Mouse (Mus musculus): ENCODE measurements around the gene Slc41a1.

The Slc41a1 gene

DNA sequence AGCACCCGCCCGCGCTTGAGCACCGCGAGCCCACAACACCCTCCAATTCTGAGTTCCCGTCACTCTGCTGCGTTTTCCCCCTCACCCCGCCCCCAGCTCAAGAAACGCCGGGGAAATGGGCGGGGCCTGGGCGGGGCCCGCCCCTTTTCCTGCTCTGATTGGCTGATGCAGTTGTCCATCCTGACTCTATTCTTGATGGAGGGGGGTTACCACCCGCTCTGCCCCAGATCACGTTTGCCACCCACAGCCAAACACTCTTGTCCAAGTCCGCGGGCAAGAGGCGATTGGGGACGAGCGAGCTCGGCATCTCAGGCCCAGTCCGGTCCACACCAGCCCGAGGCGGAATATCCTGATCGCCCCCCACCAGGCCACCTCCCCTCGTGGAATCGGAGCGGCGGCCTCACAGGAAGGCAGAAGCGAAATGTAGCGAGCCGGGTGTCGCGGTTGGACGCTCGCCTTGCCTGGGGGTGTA is 530 bp downstream of the Slc41a1 start:
- peak; percentile 92 to 95 for DNase-seq (ENCODE audit: low spot score in 2 of 2)

DNA sequence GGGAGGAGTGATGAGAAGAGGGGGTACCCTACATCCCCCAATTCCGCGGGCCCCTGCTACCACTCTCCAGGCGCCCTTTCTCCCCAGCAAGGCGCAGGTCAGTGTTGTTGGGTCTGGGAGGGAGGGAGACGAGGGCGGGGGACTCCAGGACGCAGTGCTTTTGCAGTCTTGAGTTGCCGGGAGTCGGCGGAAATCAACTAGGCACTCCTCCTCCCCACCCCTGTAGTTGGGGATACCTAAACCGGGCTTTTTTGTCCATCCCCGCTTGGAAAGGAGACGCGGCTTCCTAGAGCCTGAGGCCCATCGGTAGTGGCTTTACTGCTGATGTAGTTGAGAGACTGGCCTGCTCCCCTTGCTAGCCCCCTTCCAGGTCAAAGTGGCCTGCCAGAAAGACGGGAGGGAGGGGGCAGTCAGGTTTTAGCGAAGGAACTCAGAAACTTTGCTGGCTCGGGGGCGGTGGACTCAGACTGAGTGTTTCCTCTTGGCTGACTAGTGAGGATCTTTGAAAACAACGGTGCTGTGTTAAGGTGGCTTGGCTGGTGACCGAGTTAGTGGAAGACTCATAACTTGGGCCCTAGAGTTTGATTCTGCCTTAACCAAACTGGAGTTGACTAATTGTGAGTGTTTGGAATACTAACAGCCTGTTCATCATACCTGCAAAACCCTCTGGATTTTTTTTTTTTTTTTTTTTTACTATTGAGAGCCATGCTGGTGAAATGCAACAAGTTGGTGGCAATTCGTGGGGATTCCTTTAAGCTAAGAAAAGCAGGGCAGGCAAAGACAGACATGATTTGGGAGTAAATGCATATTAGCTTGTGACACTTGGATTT is 1.2 kb downstream of the Slc41a1 start:
- DNase-seq (ENCODE audit: low spot score in 2 of 2), result peak in 1 of 2 experiments; percentile 29

DNA sequence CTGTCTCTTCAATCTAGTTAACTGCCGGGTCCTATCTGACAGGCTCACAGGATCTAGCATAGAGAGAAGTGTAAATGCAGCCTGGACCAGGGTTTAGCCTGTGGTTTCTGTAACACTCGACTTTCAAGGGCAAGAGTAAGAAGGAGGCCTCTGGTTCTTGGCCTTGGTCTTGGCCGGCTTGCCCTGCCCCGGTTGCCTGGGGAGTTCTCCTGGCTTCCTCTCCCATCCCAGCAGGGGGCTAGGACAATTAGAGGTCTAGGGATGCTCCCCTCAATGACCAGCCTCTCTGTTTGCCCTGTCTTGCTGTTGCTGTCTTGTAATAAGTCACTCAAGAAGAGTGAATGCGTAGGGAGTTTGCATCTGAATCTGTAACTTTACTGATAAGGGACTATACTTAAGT is 2.0 kb downstream of the Slc41a1 start:
- no peak for DNase-seq (ENCODE audit: low spot score in 2 of 2)

DNA sequence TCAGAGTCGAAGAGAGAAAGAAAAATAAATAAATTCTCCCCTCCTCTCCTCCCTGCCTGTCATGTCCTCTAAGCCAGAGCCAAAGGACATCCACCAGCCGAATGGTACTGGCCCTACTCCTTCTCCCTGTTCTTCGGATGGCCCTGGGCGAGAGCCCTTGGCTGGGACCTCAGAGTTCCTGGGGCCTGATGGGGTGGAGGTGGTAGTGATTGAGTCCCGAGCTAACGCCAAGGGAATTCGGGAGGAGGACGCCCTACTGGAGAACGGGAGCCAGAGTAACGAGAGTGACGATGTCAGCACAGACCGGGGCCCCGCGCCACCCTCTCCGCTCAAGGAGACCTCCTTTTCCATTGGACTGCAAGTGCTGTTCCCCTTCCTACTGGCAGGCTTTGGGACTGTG is 3.3 kb downstream of the Slc41a1 start:
- no peak for DNase-seq (ENCODE audit: low spot score in 2 of 2)

DNA sequence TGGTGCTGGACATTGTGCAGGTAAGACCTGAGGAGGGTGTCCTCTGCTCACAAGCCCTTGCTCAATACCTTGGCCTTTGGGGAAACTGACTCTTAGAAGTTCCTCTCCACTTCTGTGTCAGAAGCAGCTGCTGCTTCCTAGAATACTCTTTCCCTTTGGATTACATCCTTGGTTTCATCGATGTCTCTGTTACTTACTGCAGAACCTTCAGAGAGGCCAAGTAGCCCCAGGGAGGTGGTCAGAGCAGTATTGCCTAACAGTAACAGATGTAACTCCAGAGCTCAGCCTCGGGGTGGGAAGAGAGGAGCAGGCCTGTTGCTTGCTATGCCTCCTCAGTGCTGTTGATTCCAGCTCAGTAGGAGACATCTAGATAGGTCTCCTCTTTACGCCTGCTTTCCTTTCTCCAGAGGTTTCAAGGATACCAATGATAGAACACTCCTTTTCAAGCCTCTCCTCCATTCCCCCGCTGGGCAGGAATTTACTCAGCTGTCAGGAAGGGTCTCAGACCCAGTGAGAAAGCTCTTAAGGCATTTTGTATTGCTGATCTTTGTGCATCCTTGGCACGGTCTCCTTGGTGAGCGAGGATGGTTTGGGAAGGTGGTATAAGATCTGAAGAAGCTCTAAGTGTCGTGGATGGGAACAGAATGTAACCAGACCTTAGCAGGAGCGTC is 3.8 kb downstream of the Slc41a1 start:
- DNase-seq (ENCODE audit: low spot score in 2 of 2), result no peak

DNA sequence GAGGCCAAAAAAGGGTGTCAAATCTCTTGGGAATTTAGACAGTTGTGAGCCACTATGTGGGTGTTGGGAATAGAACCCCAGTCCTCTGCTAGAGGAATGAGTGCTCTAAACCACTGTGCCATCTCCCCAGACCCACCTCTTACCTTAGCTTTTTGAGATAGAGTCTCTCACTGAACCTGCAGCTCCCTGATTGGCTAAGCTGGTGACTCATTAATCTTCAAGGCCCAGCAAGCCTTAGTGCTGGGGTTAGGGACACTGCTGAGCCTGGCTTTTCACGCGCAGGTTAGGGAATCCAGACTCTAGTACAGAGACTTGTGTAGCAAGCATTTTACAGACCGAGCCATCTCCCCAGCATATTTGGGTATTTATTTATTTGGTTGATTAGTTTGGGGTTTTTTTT is 9.7 kb downstream of the Slc41a1 start:
- DNase-seq (ENCODE audit: low spot score in 2 of 2), result no peak

DNA sequence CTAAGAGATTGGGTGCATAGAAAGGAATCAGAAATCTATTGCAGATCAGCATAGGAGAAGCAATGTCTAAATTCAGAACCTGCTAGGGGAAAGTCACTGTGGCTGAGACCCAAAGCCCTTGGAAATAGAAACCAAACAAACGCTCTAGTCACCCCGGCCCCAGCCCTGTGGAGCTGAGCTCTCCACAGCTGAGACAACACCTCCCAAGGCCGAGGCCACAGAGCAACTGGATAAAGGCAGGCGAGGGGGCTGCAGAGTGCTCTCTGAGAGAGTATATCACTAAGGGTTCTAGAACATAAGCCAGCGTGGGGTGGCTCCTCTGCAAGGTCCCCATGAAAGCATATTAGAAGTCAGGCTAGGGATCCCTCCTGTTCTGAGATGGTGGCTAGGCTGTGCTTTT is 11.2 kb downstream of the Slc41a1 start:
- DNase-seq (ENCODE audit: low spot score in 2 of 2), result no peak

DNA sequence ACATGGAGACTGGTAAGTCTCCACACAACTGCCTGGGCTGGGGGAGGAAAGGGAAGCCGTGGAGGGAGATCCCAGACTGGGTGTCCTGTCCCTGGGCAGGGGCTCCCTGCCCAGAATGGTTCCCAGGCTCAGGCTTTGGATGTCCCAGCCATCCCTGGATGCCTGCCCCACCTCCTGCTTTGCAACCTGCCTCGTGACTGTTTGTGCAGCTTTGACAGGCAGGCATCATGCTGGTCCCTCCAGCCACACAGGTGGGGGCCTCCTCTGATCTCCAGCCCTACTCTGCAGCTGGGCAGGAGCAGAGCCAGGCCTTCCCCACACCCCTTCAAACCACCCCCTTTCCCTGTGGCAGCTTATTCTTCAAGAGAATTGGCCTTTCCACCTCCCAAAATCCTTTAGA is 12.0 kb downstream of the Slc41a1 start:
- no peak for DNase-seq (ENCODE audit: low spot score in 2 of 2)

DNA sequence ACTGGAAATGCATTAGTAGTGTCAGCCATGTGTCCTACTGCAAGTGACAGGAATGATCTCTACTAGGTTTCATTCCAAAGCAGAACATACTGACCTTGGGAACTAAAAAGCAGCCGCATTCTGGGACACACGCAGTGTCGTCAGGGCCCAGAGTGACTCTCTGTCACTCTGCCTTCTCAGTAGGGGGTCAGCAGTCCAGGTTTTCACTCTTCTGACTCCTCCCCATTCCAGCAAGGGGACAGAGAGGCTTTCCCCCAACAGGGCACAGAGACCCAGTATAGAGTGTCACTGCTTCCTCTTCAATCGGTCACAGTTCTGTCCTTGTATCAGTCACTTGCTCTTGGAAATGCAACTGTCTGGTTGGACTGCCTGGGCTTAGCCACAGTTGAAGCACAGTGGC is 14.9 kb downstream of the Slc41a1 start:
- DNase-seq (ENCODE audit: low spot score in 2 of 2), result no peak

DNA sequence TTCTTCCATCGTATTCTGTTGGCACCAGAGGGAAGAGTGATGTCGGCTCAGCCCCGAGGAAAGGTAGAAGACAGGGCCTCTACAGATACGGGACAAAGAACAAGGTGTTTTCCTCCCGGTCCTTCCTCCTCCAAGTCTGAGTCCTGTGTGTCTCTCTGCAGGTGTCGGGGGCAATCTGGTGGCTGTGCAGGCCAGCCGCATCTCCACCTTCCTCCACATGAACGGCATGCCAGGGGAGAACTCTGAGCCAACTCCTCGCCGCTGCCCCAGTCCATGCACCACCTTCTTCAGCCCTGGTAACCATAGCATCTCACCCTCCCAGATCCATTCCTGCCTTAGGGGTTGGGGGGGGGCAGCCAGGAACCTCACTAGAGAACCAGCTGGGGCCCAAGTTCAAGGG is 16.5 kb downstream of the Slc41a1 start:
- no peak for DNase-seq (ENCODE audit: low spot score in 2 of 2)

DNA sequence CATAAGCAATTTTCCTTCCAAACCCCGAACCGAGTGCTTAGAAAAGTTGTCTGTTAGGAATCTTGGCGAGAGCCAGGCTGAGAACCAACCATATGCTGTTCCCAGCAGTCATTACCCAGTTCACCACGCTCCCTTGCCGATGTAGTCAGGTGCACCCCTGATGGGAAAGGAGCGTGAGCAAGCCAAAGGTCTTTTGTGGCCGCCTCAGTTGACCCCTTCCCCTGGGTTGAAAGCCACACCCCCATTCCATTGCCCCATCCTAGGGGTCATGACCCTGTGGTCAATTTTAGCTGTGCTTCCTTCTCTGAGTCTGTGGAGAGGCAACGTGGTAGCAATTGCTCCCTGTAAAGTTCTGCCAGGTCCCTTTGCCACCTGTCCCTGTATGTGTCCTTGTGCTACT is 17.6 kb downstream of the Slc41a1 start:
- no peak for DNase-seq (ENCODE audit: low spot score in 2 of 2)

DNA sequence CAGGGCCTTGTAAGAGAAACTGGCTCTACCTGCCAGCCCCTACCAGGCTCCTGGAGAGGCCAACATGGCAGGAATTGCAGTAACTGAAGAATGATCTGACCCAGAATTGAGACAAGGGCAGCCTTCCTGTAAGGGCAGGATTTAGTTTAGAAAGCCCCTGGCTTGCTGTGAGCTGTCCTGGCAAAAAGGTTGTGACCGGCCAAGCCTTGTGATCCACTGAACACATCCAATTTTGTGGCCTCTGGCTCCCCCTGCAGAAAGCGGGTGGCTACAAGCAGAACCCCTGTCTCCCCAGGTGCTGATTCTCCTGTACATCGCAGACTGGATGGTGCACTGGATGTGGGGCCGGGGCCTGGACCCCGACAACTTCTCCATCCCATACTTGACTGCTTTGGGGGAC is 19.0 kb downstream of the Slc41a1 start:
- DNase-seq (ENCODE audit: low spot score in 2 of 2), result peak in 1 of 2 experiments; percentile 49

DNA sequence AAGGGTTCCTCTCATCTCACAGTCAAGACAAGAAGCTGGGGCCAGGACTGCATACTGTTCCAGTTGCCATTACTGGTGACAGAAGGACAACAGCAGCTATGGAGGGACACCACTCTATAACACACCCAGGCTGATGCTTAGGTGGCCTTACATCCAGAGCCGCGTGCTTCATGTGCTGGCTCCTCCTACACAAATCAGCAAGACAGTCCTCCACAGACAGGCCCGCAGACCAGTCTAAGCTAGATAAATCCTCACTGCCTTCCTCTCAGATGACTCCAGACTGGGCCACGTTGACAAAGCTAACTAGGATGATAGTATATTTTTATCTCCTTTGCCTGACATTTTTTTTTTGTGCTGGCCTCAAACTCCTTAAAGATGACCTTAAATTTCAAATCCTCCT is 34.5 kb downstream of the Slc41a1 start:
- no peak for DNase-seq (ENCODE audit: low spot score in 2 of 2)

DNA sequence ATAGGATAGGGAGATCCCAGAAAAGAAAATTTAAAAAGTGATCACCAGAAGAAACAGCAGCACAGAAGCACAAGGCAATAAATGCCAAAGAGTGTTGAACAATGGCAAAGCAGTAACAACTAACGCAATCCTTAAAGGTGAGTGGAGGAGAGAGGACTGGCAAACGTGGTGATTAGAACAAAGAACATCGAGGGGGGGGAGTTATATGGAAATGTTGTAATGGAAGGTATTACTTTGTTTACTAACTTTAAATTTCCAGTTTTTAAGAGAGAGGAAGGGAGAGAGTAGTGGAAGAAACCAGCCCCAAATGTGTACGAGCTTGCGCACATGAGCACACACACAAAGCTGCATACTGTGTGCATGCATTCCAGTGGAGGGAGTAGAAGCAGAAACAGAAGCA is 38.3 kb downstream of the Slc41a1 start:
- no peak for DNase-seq (ENCODE audit: low spot score in 2 of 2)

DNA sequence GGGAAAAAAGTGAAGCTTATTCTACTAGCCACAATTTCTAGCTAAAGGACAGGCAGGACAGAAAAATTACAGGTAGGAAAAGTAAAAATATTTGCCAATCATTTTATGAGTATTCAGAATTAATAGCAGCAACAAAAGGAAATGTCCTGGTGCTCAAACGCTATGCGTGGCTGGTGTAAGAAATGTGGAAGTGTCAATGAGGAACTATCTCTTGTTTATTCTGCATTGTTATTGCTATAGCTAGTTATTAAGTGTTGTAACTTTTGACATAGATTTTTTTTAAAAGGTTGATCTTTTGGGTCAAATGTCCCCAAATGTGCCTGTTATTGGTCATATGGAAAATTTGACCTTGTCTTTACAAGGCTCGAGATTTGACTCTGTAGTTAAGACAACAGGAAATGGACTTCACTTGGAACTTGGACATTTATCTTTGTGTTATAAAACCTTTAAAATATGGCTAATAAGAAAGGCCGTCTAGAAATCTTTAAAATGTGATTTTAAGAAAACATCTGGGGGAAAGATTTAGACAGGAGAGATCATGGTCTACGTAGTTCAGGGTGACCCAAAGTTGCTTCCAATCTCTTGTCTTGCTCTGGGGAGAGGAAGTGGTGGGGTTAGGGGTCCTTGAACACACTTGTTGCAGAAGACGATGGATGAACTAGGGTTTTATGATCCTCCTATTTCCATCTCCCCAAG is 39.2 kb downstream of the Slc41a1 start:
- DNase-seq (ENCODE audit: low spot score in 2 of 2), result no peak

DNA sequence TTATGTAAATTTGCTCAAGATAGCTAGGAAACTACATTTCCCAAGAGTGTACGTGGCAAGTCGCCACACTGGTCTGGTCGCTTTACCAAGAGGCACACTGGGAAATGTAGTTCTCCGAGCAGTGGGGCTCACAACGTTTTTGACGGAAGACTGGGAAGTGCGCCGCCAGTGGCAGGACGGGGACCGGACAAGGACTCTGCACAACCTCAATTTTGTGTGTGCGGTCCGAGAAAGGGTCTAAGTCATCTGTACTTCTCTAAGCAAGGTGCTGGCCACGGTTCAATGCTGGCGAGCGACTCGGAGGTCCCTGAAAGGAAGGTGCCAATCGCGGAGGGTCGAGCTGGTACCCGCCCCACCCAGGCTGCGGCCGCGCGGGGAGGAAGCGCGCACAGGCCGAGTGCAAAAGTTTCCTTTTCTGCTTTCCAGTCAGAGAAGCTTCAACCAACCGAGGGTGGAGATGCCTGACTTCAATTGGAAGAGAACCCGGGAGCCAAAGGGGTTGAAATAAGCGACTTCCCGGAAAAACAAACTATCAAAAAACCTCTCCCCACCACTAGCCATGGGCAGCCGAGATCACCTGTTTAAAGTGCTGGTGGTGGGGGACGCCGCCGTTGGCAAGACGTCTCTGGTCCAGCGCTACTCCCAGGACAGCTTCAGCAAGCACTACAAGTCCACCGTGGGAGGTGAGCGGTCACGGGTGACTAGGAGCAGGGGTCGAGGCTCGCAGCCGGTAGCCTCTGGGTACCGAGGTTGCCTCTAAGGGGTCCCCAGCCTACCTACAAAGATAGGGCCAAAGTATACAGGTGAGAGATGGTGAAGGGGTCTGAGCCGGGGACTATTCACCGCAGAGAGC is 40.0 kb downstream of the Slc41a1 start, which contains the start of gene Rab29:
TSS of gene Rab29 (plus strand) at position 132 of the 853 bp plus-strand sequence.
- DNase-seq (ENCODE audit: low spot score in 2 of 2), result peak; percentile 83 to 85

DNA sequence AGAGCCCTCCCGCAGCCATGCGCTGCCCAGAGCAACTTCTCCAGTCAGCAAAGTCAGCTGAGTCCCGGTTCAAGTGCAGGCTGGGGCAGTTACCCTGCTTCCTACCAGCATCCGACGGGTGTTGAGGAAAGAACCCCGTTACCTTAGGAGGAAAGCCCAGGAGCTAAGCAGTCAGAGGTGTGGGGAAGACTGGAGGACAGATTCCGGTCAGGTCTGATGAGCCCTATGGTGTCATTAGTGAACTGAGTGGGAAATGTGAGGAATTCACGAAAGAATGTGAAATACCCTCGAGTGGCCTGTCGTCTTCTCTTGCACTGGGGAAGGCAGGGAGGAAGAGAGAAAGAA is 40.6 kb downstream of the Slc41a1 start:
- DNase-seq (ENCODE audit: low spot score in 2 of 2), result no peak

DNA sequence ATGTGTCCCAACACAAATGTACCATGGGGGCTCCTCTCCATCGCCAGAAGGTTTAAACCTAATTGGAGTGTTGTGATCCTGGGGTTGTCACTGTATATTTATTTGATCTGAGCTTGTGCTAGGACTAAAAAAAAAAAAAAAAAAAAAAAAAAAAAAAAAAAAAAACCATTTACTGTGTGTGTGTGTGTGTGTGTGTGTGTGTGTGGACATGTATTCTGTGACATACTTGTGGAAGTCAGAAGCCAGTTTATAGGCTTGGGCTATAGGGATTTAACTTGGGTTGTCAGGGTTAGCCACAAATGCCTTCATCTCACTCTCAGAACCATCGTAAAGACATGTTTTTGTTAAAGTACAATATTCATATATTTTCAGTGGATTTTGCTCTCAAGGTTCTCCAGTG is 42.3 kb downstream of the Slc41a1 start:
- no peak for DNase-seq (ENCODE audit: low spot score in 2 of 2)

DNA sequence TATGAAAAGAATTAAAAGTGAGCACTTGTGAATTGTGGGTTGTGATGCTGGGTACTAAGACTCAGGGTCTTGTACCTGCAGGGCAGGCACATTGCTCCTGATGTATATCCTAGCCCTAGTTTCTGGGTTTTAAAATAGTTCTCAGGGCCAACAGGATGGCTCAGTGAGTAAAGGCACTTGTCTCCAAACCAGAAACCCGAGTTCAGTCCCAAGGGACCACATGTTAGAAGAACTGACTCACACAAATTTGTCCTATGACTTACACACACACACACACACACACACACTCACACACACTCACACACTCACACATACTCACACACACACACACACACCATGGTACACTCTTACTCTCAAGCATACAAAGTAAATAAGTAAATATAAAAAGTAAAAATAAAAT is 45.6 kb downstream of the Slc41a1 start:
- DNase-seq (ENCODE audit: low spot score in 2 of 2), result no peak

DNA sequence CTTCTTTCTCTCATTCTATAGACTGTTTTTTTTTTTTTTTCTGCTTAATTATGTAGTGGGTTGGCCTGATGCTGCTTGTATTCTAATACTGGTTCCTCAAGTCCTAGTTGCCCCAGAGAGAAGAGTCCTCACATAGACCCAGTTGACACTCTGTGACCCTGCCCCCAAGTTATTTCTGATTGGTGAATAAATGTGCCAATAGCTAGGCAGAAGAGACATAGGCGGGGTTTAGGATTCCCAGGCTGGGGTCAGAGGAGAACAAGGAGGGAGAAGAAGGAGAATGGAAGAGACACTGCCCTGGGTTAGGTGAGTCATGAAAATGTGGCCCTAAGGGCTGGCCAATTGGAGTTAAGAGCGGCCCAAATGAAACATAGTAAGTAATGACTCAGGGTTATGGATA is 52.5 kb downstream of the Slc41a1 start:
- no peak for DNase-seq (ENCODE audit: low spot score in 2 of 2)

DNA sequence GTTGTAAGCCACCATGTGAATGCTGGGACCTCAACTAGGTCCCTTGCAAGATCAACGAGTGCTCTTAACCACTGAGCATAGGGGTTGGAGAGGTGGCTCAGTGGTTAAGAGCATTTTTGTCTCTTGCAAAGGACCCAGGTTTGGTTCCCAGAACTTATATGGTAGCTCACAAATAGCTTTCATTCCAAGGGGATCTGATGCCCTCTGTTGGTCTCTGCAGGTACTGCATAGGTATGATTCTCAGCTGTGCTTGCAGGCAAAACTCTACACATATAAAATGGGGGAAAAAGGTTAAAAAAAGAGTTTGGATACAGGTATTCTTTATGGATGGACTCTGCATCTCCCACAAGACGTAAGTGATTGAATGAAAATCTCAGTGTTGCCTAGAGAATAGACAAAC is 55.5 kb downstream of the Slc41a1 start:
- no peak for DNase-seq (ENCODE audit: low spot score in 2 of 2)

DNA sequence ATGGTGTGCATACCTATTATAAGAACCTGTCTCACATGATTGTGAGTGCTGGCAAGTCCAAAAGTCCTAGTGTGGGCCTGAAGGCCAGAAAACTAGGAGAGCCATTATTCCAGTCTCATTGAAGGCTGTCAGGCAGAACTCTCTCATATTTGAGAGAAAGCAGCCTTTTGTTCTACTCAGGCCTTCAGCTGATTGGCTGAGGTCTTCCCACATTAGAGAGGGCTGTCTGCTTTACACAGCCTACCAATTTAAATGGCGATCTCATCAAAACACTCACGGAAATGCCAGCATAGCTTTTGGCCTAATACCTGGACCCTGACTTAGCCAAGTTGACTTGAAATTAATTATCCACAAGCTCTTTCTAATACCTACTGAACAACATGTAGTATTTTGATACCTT is 58.9 kb downstream of the Slc41a1 start:
- no peak for DNase-seq (ENCODE audit: low spot score in 2 of 2)
